Mouse (Mus musculus) lung, postnatal 0 days (tissue): ENCODE data around the gene Rsrp1. TPM values are rescaled to one million over a fixed set of nuclear protein-coding genes. Genes with fewer than 3 reads are reported as not detected.
A peak's percentile ranks its signal among the peaks of the same experiment; 100 is the strongest.

Source experiments
- ATAC-seq: fragments of 200-750 bp; cut with Nextera tagmentation; 2 replicates; pipeline ENCODE4 v1.8.0; 2017; ENCODE audit warnings: moderate library complexity
- DNase-seq: peaks from one replicate; pipeline ENCODE4 v3.0.0-alpha.2; 2016; ENCODE audit warnings: low spot score
- H3K27ac ChIP-seq: fragments of 300-500 bp; sonication (generic); 2 replicates; pipeline ENCODE4 v1.5.1; 2014; ENCODE audit warnings: antibody characterized with exemption, mild to moderate bottlenecking, low read length, mixed read lengths
- H3K27me3 ChIP-seq: fragments of 300-500 bp; sonication (generic); replicated peaks from 2 replicates; pipeline ENCODE4 v1.6.1; 2014; ENCODE audit warnings: low read length, mixed read lengths; ENCODE audit not compliant: insufficient read depth
- H3K36me3 ChIP-seq: fragments of 300-500 bp; sonication (generic); 2 replicates; pipeline ENCODE4 v1.6.1; 2014; ENCODE audit warnings: low read length, mixed read lengths; ENCODE audit not compliant: insufficient read depth
- H3K4me1 ChIP-seq: fragments of 300-500 bp; sonication (generic); 2 replicates; pipeline ENCODE4 v1.6.1; 2014; ENCODE audit warnings: antibody characterized with exemption, low read depth, low read length, mixed read lengths; ENCODE audit not compliant: insufficient read depth
- H3K4me2 ChIP-seq: fragments of 300-500 bp; sonication (generic); replicated peaks from 2 replicates; pipeline ENCODE4 v1.6.1; 2014; ENCODE audit warnings: low read depth, mild to moderate bottlenecking, low read length, moderate library complexity, mixed read lengths
- H3K4me3 ChIP-seq: fragments of 300-500 bp; sonication (generic); 2 replicates; pipeline ENCODE4 v1.5.1; 2014; ENCODE audit warnings: low read depth, low read length
- H3K9ac ChIP-seq: fragments of 300-500 bp; sonication (generic); replicated peaks from 2 replicates; pipeline ENCODE4 v1.6.1; 2014; ENCODE audit warnings: low read depth, mild to moderate bottlenecking
- H3K9me3 ChIP-seq: fragments of 300-500 bp; sonication (generic); 2 replicates; pipeline ENCODE4 v1.6.1; 2016; ENCODE audit warnings: low read length, mixed read lengths
- CTCF ChIP-seq: IDR thresholded peaks from 2 replicates; pipeline ENCODE4 v1.5.1; 2016; ENCODE audit warnings: antibody characterized with exemption, mild to moderate bottlenecking
- EP300 ChIP-seq: IDR thresholded peaks from 2 replicates; pipeline ENCODE4 v1.6.1; 2016; ENCODE audit warnings: antibody characterized with exemption, mild to moderate bottlenecking, control low read depth
- WGBS: fragments of 180-500 bp; shearing (Covaris S2); extraction: QIAGEN DNeasy Blood & Tissue Kit; methylation state at CpG from one replicate; pipeline ENCODE4 v1.1.7; 2014; 5-methylcytosine and 5-hydroxymethylcytosine counted together
- polyA plus RNA-seq: library from polyadenylated mRNA; unstranded; fragments of >200 nt; fragmentation: Nextera tagmentation; extraction: Ambion mirVana; gene quantifications from 2 replicates; pipeline ENCODE4 v1.2.1, GENCODE M21; 2015

The Rsrp1 gene
- polyA plus RNA-seq, 1 experiment from 2014 or later = 542 TPM

DNA sequence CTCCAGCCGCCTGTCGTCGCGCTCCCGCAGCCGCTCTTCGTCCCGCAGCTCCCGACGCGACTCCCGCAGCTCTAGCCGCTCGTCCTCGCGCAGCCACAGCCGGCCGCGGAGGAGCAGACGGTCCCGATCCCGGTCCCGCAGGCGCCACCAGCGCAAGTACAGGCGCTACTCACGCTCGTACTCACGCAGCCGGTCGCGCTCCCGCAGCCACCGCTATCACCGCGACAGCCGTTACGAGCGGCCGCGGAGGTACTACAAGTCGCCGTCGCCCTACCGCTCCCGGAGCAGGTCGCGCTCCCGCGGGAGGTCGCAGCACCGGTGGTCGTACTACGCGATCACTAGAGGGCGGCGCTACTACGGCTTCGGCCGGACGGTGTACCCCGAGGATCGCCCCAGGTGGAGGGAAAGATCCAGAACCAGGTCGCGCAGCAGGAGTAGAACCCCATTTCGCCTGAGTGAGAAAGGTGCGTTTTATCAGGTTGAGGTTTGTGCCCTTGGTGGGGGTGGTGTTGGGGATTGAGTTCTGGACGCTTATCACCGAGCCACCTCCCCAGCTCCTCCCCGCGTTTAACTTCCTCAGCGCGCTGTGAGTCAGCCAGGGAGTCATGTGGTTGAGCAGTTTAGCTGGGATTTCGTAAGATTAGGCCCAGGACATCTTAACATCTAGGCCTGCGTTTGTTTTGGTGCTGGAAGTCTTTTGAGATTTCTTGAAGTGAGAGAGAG lies 788 bp downstream of the Rsrp1 start:
- Histone ChIP-seq H3K4me2 (peak overlapping the region; percentile 69), H3K27me3 (no peaks in the 10 kb centered on the region), H3K9me3 (no peaks in the 10 kb centered on the region), H3K9ac (peak overlapping the region; percentile 99), H3K36me3 (peaks cover 29% of the 10 kb centered on the region), H3K4me1 (peaks cover 5% of the 10 kb centered on the region; the same call in 1 of the 2 replicates), H3K4me3 (peak overlapping the region; percentile 100), H3K27ac (peak overlapping the region; percentile 95)
- DNase-seq (peak; percentile 98), ATAC-seq (peak; percentile 72)
- TF ChIP-seq EP300 (0 out of 2 replicates have a peak, but pooled peaks have one; percentile 37), CTCF (peak; percentile 32)
- WGBS = under 1% methylated on average over 75 of the region's 75 CpGs

DNA sequence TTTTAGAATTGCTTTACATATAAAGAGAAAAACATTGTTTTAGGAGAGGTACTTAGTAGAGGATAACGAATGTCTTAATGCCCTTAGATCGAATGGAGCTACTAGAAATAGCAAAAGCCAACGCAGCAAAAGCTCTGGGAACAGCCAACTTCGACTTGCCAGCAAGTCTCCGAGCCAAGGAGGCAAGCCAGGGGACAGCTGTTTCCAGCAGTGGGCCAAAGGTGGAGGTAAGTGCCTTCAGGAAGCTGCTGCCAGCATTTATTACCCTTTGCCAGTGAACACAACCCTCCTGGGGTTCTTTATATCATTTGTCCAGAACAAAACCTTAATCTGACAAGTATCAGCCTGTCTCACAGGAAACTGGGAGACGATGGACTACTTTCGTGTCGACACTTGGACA lies 1.8 kb downstream of the Rsrp1 start:
- H3K9ac ChIP-seq = 0 out of 2 replicates have a peak overlapping the region, but pooled peaks have one; percentile 99
- TF ChIP-seq CTCF (no peak), EP300 (no peak)
- H3K27ac ChIP-seq = no peak overlapping the region
- H3K27me3 ChIP-seq = no peaks in the 10 kb centered on the region
- WGBS = 44% methylated on average over 8 of the region's 8 CpGs
- H3K4me3 ChIP-seq = peak overlapping the region; percentile 100
- no peaks in the 10 kb centered on the region for H3K9me3 ChIP-seq
- DNase-seq (no peak), ATAC-seq (no peak)
- peaks cover 7% of the 10 kb centered on the region; the same call in 1 of the 2 replicates for H3K4me1 ChIP-seq
- H3K36me3 ChIP-seq = peaks cover 29% of the 10 kb centered on the region
- H3K4me2 ChIP-seq = peak overlapping the region; percentile 69

DNA sequence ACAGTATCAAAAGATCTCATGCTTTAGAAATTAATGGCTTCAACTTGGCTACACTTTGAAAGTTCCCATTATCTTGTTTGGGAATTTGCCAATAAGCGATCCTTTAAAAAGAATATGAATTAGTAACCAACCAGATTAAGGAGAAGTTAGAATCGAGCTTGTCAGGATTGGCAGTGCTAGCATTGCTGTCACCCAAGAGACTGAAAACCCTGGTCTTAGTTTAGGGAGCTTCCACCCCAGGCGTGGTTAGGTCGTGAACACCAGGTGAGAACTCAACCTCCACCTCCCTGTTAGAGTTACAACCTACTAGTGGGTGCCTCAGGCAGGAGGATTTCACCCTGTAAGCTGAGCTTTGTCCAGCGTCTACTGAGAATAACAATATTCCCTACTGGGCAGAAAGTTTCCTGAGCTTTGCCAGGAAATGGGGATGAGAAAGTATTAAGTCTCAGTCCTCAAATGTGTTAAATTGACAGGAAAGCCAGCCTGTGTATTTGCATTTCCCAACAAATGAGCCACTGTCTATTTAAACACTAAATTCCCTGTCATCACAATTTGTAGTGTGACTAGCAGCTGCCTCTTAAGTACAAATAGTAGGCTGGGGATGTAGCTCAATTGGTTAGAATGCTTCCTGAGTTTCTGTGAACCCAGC lies 4.5 kb downstream of the Rsrp1 start:
- Histone ChIP-seq H3K4me3 (no peak overlapping the region), H3K9me3 (no peaks in the 10 kb centered on the region), H3K4me1 (peaks cover 4% of the 10 kb centered on the region; the same call in 1 of the 2 replicates), H3K27ac (no peak overlapping the region), H3K36me3 (peaks cover 29% of the 10 kb centered on the region), H3K4me2 (no peak overlapping the region), H3K9ac (no peak overlapping the region), H3K27me3 (no peaks in the 10 kb centered on the region)
- ATAC-seq = no peak
- no peak for DNase-seq
- no peak for TF ChIP-seq CTCF
- no peak for TF ChIP-seq EP300
- WGBS = 59% methylated on average over 5 of the region's 5 CpGs

DNA sequence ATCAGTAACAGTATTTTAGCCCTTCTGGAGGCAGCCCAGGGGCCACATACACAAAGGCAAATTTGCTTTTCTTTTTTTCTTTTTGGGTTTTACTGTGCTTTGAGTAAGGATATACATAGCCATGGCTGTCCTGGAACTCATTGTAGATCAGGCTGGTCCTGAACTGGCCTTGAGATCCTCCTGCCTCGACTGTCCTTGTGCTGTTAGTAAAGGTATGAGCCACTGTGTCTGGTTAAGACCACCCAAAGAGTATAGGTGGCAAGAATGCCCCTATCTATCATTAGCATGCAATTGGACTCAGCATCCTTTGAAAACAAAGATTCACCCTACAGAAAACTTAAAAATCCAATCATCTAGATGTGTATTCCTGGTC lies 5.1 kb downstream of the Rsrp1 start:
- Histone ChIP-seq H3K9ac (no peak overlapping the region), H3K4me3 (no peak overlapping the region), H3K9me3 (no peaks in the 10 kb centered on the region), H3K27ac (no peak overlapping the region), H3K4me1 (peaks cover 4% of the 10 kb centered on the region; the same call in 1 of the 2 replicates), H3K27me3 (no peaks in the 10 kb centered on the region), H3K36me3 (peaks cover 29% of the 10 kb centered on the region), H3K4me2 (no peak overlapping the region)
- DNase-seq (no peak), ATAC-seq (no peak)
- WGBS = 67% methylated on average over 1 of the region's 1 CpGs
- TF ChIP-seq EP300 = no peak
- TF ChIP-seq CTCF = no peak

DNA sequence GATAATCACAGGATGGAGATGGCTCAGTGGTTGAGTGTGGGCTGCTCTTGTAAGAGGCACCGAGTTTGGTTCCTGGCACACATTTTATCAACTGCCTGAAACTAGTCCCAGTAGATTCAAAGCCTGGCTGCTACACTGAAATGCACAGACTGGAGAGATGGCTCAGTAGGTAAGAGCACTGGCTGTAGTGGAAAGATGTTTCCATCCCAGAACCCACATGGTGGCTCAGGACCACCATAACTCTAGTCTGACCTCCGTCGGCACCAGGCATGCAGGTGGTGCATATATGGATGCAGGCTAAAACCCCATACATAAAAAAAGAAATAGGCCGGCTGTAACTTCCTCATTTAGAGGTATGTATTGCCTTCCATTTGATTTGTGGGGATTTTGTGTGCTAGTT lies 6.1 kb downstream of the Rsrp1 start:
- H3K4me1 ChIP-seq = peaks cover 4% of the 10 kb centered on the region; the same call in 1 of the 2 replicates
- no peaks in the 10 kb centered on the region for H3K27me3 ChIP-seq
- no peak overlapping the region for H3K9ac ChIP-seq
- WGBS = 67% methylated on average over 4 of the region's 4 CpGs
- ATAC-seq (no peak), DNase-seq (no peak)
- H3K36me3 ChIP-seq = peaks cover 38% of the 10 kb centered on the region
- H3K27ac ChIP-seq = 0 out of 2 replicates have a peak overlapping the region, but pooled peaks have one; percentile 2
- TF ChIP-seq EP300 (no peak), CTCF (no peak)
- no peaks in the 10 kb centered on the region for H3K9me3 ChIP-seq
- H3K4me2 ChIP-seq = no peak overlapping the region
- H3K4me3 ChIP-seq = no peak overlapping the region

DNA sequence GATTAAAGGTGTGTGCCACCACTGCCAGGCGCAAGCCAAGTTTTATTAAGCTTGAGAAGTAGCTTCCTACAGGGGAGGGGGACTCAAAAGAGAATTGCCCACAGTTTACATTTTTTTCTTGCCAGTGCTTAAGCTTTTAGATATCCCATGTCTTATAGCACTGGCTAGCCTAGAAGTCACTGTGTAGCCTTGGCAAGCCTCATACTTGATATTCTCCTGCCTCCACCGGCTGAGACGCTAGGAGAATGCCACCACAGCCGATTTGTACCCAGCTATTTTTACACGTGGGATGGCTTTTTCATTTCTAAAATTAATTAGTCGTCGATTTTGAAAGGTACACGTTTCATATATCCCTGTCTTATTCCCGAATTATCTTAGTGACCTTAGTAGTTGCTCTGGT lies 6.8 kb downstream of the Rsrp1 start:
- H3K9me3 ChIP-seq = no peaks in the 10 kb centered on the region
- no peaks in the 10 kb centered on the region for H3K27me3 ChIP-seq
- peaks cover 43% of the 10 kb centered on the region for H3K36me3 ChIP-seq
- H3K4me3 ChIP-seq = peak overlapping the region; percentile 96
- H3K4me1 ChIP-seq = peaks cover 4% of the 10 kb centered on the region; the same call in 1 of the 2 replicates
- H3K4me2 ChIP-seq = peak overlapping the region; percentile 58
- 0 out of 2 replicates have a peak overlapping the region, but pooled peaks have one; percentile 6 for H3K9ac ChIP-seq
- H3K27ac ChIP-seq = peak overlapping the region; percentile 95
- DNase-seq = no peak
- 25% methylated on average over 9 of the region's 9 CpGs for WGBS
- no peak for ATAC-seq
- TF ChIP-seq EP300 (no peak), CTCF (no peak)
